Mouse (Mus musculus): Measurements from ENCODE around the gene Trpv4. TPM values are rescaled to one million over a fixed set of nuclear protein-coding genes. Genes with fewer than 3 reads are reported as not detected.

The Trpv4 gene
- polyA plus RNA-seq, 1 experiment from 2014 or later: 0.78 TPM

DNA sequence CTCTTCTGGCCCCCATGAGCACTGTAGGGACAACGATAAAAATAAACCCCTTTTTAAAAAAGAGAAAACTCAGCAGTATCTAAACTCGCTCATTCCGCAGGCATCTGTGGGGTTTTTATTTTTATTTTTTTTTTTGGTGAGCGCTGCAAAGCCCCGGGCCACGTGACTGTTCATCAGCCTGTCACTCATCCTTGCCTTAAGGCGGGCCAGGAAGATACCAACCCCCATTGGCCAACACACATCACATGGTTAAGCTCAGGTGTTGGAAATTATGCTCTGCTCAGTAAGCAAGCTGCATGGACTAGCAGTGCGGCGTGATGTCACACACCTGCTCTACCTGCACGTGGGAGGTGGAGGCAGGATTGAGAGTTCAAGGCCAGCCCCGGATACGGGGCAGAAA is 40.4 kb downstream of the Trpv4 start:
- Histone ChIP-seq H3K4me3 (ENCODE audit: control insufficient read depth in 1 of 2, insufficient read depth in 1 of 2, low read depth in 1 of 2, low read length in 2 of 2) (no peak overlapping the region), H3K4me1 (ENCODE audit: control insufficient read depth in 2 of 2, insufficient read depth in 2 of 2, low read length in 2 of 2) (no peaks in the 10 kb centered on the region), H3K27ac (replicated peaks in 1 of 2; ENCODE audit: control insufficient read depth in 1 of 2, insufficient read depth in 1 of 2, low read depth in 2 of 2, low read length in 2 of 2) (no peak overlapping the region), H3K9me3 (ENCODE audit: control insufficient read depth, low read length) (no peaks in the 10 kb centered on the region), H3K9ac (ENCODE audit: low read length) (no peak overlapping the region), H3K36me3 (ENCODE audit: control insufficient read depth, insufficient read depth, low read length) (no peaks in the 10 kb centered on the region), H3K4me2 (ENCODE audit: low read length) (no peak overlapping the region), H3K27me3 (ENCODE audit: control insufficient read depth, insufficient read depth, low read length) (peaks cover 1% of the 10 kb centered on the region)
- 68% methylated on average over 12 of the region's 12 CpGs for WGBS
- no peak for ATAC-seq (ENCODE audit: insufficient number of reproducible peaks, insufficient read depth, low FRiP score, low read depth)

DNA sequence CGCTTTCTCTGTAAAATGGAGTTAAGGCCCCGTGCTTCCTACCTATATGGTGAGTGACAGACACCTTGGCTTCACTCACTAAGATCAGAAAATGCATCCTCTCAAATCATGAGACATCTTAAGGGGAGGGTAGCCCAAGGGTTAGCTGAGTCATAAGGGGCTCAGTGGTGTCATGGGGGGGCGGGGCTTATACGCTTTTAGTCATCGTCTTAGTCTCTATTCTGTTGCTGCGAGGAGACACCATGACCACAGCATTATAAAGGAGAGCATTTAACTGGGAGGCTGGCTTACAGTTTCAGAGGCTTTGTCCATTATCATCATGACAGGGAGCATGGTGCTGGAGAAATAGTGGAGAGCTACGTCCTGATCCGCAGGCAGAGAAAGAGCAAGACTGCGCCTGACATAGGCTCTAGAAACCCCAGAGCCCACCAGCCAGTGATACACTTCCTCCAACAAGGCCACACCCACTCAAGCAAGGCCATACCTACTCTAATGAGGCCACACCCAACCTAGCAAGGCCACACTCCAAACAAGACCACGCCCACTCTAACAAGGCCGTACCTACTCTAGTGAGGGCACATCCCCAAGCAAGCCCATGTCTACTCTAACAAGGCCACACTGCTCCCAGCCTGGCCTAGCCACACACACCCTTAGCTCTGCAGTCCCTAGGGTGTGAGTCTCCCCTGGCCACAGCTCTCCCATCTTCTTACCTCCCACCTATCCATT is 41.7 kb downstream of the Trpv4 start:
- Histone ChIP-seq H3K9ac (ENCODE audit: low read length) (no peak overlapping the region), H3K27me3 (ENCODE audit: control insufficient read depth, insufficient read depth, low read length) (peaks cover 4% of the 10 kb centered on the region; the same call in 1 of the 2 replicates), H3K36me3 (ENCODE audit: control insufficient read depth, insufficient read depth, low read length) (no peaks in the 10 kb centered on the region), H3K9me3 (ENCODE audit: control insufficient read depth, low read length) (no peaks in the 10 kb centered on the region), H3K4me1 (ENCODE audit: control insufficient read depth in 2 of 2, insufficient read depth in 2 of 2, low read length in 2 of 2) (no peaks in the 10 kb centered on the region), H3K4me3 (ENCODE audit: control insufficient read depth in 1 of 2, insufficient read depth in 1 of 2, low read depth in 1 of 2, low read length in 2 of 2) (no peak overlapping the region), H3K4me2 (ENCODE audit: low read length) (no peak overlapping the region), H3K27ac (replicated peaks in 1 of 2; ENCODE audit: control insufficient read depth in 1 of 2, insufficient read depth in 1 of 2, low read depth in 2 of 2, low read length in 2 of 2) (no peak overlapping the region)
- ATAC-seq (ENCODE audit: insufficient number of reproducible peaks, insufficient read depth, low FRiP score, low read depth): no peak
- WGBS: 73% methylated on average over 11 of the region's 11 CpGs

DNA sequence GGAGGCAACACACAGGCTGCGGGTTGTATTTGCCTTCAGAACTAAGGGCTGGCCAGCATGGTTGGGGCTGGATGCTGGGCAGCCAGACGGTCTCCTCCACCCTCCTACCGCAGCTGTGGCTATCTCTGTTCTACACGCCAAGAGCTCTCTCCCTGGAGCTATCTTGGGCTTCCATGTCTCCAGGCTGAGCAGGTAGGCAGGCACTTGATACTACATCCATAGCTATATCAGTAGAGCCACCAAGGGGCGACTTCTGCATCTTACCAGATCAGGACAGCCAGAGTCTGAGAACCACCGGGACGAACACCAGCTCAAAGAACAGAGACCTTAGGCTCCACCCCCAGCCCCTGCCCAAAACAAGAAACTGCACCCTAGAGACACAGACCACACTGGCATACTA is 43.4 kb downstream of the Trpv4 start:
- Histone ChIP-seq H3K9ac (ENCODE audit: low read length) (no peak overlapping the region), H3K4me1 (ENCODE audit: control insufficient read depth in 2 of 2, insufficient read depth in 2 of 2, low read length in 2 of 2) (no peaks in the 10 kb centered on the region), H3K4me2 (ENCODE audit: low read length) (no peak overlapping the region), H3K9me3 (ENCODE audit: control insufficient read depth, low read length) (no peaks in the 10 kb centered on the region), H3K4me3 (ENCODE audit: control insufficient read depth in 1 of 2, insufficient read depth in 1 of 2, low read depth in 1 of 2, low read length in 2 of 2) (no peak overlapping the region), H3K27ac (replicated peaks in 1 of 2; ENCODE audit: control insufficient read depth in 1 of 2, insufficient read depth in 1 of 2, low read depth in 2 of 2, low read length in 2 of 2) (no peak overlapping the region), H3K27me3 (ENCODE audit: control insufficient read depth, insufficient read depth, low read length) (peaks cover 4% of the 10 kb centered on the region; the same call in 1 of the 2 replicates), H3K36me3 (ENCODE audit: control insufficient read depth, insufficient read depth, low read length) (no peaks in the 10 kb centered on the region)
- 51% methylated on average over 7 of the region's 7 CpGs for WGBS
- no peak for ATAC-seq (ENCODE audit: insufficient number of reproducible peaks, insufficient read depth, low FRiP score, low read depth)

DNA sequence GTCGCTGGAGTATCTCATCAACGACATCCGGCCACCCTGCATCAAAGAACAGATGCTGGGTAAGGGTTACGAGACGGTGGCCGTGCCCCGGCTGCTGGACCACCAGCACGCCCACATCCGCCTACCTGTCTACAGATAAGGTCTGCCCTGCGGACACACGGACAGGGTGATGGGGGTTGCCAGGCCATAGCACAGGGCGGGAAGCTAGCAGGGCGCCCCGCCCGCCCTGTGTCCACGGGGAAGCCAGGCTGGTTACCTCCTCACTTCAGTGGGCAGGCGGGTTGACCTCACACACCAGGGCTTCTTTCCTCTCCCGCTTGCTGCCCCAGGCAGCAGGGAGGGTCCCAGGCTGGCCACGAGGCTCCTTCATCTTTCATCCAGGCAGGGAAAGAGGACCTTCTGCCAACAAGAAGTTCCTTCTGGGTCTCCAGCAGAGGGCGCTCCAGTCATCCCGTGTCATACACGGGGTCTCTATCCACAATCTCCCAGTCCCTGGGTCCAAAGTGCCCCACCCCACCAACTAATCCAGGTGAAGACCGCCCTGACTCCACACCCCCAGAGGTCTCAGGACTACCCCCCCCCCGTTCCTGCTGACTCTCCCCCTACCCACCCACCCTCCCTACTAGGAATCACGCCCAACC is 46.1 kb downstream of the Trpv4 start:
- no peak overlapping the region for H3K27ac ChIP-seq (replicated peaks in 1 of 2; ENCODE audit: control insufficient read depth in 1 of 2, insufficient read depth in 1 of 2, low read depth in 2 of 2, low read length in 2 of 2)
- H3K27me3 ChIP-seq (ENCODE audit: control insufficient read depth, insufficient read depth, low read length): peaks cover 10% of the 10 kb centered on the region
- 58% methylated on average over 25 of the region's 25 CpGs for WGBS
- H3K9ac ChIP-seq (ENCODE audit: low read length): no peak overlapping the region
- H3K36me3 ChIP-seq (ENCODE audit: control insufficient read depth, insufficient read depth, low read length): no peaks in the 10 kb centered on the region
- H3K9me3 ChIP-seq (ENCODE audit: control insufficient read depth, low read length): no peaks in the 10 kb centered on the region
- peaks cover 7 to 10% of the 10 kb centered on the region in 2 experiments; a peak in 3 of 4 replicates for H3K4me1 ChIP-seq (ENCODE audit: control insufficient read depth in 2 of 2, insufficient read depth in 2 of 2, low read length in 2 of 2)
- ATAC-seq (ENCODE audit: insufficient number of reproducible peaks, insufficient read depth, low FRiP score, low read depth): no peak
- no peak overlapping the region for H3K4me2 ChIP-seq (ENCODE audit: low read length)
- H3K4me3 ChIP-seq (ENCODE audit: control insufficient read depth in 1 of 2, insufficient read depth in 1 of 2, low read depth in 1 of 2, low read length in 2 of 2): no peak overlapping the region

DNA sequence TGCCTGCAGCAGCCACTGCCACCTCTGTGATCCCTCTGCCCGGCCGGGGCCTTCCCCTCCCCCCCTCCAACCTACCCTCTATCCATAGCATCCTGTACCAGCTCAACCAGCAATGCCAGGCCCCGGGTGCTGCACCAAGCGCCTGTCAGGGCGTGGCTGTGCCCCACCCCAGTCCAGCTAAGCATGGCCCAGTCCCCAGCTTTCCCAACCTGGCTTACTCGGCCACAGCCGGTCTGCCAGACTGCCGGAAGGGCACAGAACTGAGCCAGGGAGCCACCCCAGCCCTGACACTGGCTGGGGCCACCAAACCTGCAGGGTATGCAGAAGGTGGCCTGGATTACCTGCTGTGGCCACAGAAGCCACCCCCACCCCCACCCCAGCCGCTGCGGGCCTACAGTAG is 47.0 kb downstream of the Trpv4 start:
- ATAC-seq (ENCODE audit: insufficient number of reproducible peaks, insufficient read depth, low FRiP score, low read depth): no peak
- H3K27me3 ChIP-seq (ENCODE audit: control insufficient read depth, insufficient read depth, low read length): peaks cover 10% of the 10 kb centered on the region
- no peaks in the 10 kb centered on the region for H3K9me3 ChIP-seq (ENCODE audit: control insufficient read depth, low read length)
- H3K4me3 ChIP-seq (ENCODE audit: control insufficient read depth in 1 of 2, insufficient read depth in 1 of 2, low read depth in 1 of 2, low read length in 2 of 2): no peak overlapping the region
- H3K27ac ChIP-seq (replicated peaks in 1 of 2; ENCODE audit: control insufficient read depth in 1 of 2, insufficient read depth in 1 of 2, low read depth in 2 of 2, low read length in 2 of 2): no peak overlapping the region
- 79% methylated on average over 10 of the region's 10 CpGs for WGBS
- no peak overlapping the region for H3K9ac ChIP-seq (ENCODE audit: low read length)
- peaks cover 7 to 10% of the 10 kb centered on the region in 2 experiments; a peak in 3 of 4 replicates for H3K4me1 ChIP-seq (ENCODE audit: control insufficient read depth in 2 of 2, insufficient read depth in 2 of 2, low read length in 2 of 2)
- H3K4me2 ChIP-seq (ENCODE audit: low read length): no peak overlapping the region
- H3K36me3 ChIP-seq (ENCODE audit: control insufficient read depth, insufficient read depth, low read length): no peaks in the 10 kb centered on the region

DNA sequence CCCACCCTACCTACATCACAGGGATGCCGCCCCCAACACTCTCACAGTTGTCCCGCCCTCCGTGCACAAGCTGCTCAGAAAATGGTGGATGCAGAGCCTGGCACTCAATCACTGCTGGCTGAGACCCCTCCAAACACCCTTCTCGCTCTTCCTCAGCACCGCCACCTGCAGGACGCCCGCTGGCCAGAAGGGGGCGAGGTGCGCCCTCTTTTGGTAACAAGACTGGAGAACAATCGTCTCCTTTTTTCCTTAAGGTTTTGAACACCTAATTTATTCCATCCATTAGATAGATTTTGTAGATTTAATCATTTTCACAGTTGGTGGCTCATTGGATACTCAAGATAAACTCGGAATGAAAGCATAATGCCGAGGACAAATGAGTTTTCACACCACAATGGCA is 49.7 kb downstream of the Trpv4 start:
- Histone ChIP-seq H3K4me2 (ENCODE audit: low read length) (no peak overlapping the region), H3K9me3 (ENCODE audit: control insufficient read depth, low read length) (no peaks in the 10 kb centered on the region), H3K27ac (replicated peaks in 1 of 2; ENCODE audit: control insufficient read depth in 1 of 2, insufficient read depth in 1 of 2, low read depth in 2 of 2, low read length in 2 of 2) (no peak overlapping the region), H3K9ac (ENCODE audit: low read length) (no peak overlapping the region), H3K4me3 (ENCODE audit: control insufficient read depth in 1 of 2, insufficient read depth in 1 of 2, low read depth in 1 of 2, low read length in 2 of 2) (no peak overlapping the region), H3K36me3 (ENCODE audit: control insufficient read depth, insufficient read depth, low read length) (no peaks in the 10 kb centered on the region), H3K27me3 (ENCODE audit: control insufficient read depth, insufficient read depth, low read length) (peaks cover 10% of the 10 kb centered on the region), H3K4me1 (ENCODE audit: control insufficient read depth in 2 of 2, insufficient read depth in 2 of 2, low read length in 2 of 2) (peaks cover 7 to 10% of the 10 kb centered on the region in 2 experiments; a peak in 3 of 4 replicates)
- 14% methylated on average over 12 of the region's 12 CpGs for WGBS
- no peak for ATAC-seq (ENCODE audit: insufficient number of reproducible peaks, insufficient read depth, low FRiP score, low read depth)

DNA sequence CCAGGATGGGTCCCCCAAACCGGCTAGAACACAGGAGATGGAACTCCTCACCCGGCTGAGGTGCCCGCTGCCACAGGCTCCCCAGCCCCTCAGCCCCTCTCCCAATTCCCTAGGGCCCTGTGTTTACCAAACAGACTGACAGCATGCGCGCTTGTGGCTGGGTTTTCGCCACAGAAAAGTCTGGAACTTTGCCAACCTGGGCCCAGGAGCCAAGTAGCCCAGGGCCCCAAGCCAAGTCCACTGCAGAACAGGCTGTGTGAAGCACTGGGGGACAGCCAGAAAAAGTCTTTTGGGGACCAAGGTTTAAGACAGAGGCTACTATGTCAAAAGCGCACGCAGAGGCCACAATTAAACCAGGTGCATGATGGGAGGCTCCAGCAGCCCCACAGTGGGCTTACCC is 50.6 kb downstream of the Trpv4 start:
- no peaks in the 10 kb centered on the region for H3K36me3 ChIP-seq (ENCODE audit: control insufficient read depth, insufficient read depth, low read length)
- ATAC-seq (ENCODE audit: insufficient number of reproducible peaks, insufficient read depth, low FRiP score, low read depth): no peak

More for the DNA sequence above, 50.6 kb downstream of the Trpv4 start:
- Histone ChIP-seq H3K27ac (replicated peaks in 1 of 2; ENCODE audit: control insufficient read depth in 1 of 2, insufficient read depth in 1 of 2, low read depth in 2 of 2, low read length in 2 of 2) (no peak overlapping the region), H3K4me1 (ENCODE audit: control insufficient read depth in 2 of 2, insufficient read depth in 2 of 2, low read length in 2 of 2) (peaks cover 7 to 10% of the 10 kb centered on the region in 2 experiments; a peak in 3 of 4 replicates), H3K4me3 (ENCODE audit: control insufficient read depth in 1 of 2, insufficient read depth in 1 of 2, low read depth in 1 of 2, low read length in 2 of 2) (no peak overlapping the region), H3K4me2 (ENCODE audit: low read length) (no peak overlapping the region), H3K27me3 (ENCODE audit: control insufficient read depth, insufficient read depth, low read length) (peaks cover 7% of the 10 kb centered on the region), H3K9me3 (ENCODE audit: control insufficient read depth, low read length) (no peaks in the 10 kb centered on the region), H3K9ac (ENCODE audit: low read length) (peak overlapping the region; percentile 14; the same call in 1 of the 2 replicates)
- 59% methylated on average over 8 of the region's 8 CpGs for WGBS
